Mouse (Mus musculus): ENCODE data around the gene Tshz2. TPM values are rescaled to one million over a fixed set of nuclear protein-coding genes. Genes with fewer than 3 reads are reported as not detected.

Tshz2 gene
- polyA plus RNA-seq, 1 experiment from 2014 or later: 3.6 TPM

Other genes starting within 250 kb of the Tshz2 start
- gene Gm11011, start 45.3 kb upstream of the Tshz2 start, polyA plus RNA-seq (2015; fragmentation: Nextera tagmentation; extraction: Ambion mirVana): not detected in 2 replicates

Data from heart, embryonic 15.5 days (tissue).